ENCODE assay signal across 16 mouse cellular contexts in the genomic region with DNA sequence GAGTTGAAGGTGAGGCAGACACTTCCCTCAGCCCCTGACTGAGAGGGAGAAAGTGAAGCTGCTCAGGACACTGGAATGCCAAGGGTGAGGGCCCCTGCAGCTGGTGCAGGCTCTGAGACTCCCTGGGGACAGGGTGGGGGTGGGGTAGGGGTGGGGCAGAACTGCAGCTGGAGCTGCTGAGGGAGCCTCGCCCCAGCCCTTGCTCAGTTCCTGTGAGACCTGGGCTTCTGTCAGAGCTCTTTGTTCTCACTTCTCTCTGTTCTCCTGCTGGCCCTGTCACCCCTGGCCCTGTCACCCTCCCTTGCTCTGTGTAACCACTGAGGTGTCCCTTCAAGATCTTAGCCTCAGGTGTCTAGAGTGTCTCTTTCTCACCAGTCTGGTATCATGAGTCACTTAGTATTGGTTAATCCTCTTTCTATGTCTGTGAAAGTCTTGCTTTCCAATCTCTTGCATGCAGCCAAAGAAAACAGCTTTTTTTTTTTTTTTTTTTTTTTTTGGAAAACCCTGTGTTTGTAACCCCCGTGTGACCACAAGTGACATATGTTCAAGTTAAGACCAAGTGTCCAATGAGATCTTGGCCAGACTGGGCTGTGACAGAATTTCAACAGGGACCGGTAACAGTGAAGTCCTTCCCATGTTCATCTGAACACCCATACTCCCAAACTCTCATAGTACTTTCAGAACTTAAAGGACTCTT. TPM values are rescaled to one million over a fixed set of nuclear protein-coding genes. Genes with fewer than 3 reads are reported as not detected.
DNase-seq lines count a peak whose midpoint lies in the region; ATAC-seq and TF ChIP-seq lines count a peak whose summit lies in the region.
"Had no signal": no experiment of that assay in that cellular context is flagged by ENCODE, and none has a peak within 500 bp of the region (broad histone marks: within the 10 kb centered on the region; RNA-seq: fewer than 3 reads in every experiment).

No protein-coding gene starts in this region.

- 31% methylated on average over 3 of the region's 3 CpGs for WGBS in spleen, adult 2 months
- 46% methylated on average over 3 of the region's 3 CpGs for WGBS in stomach, embryonic 14.5 days

- H3K79me2 ChIP-seq in MEL (ENCODE audit: control insufficient read depth, insufficient read depth, low read length, poor library complexity) = no peaks in the 10 kb centered on the region

- H3K27me3 ChIP-seq in spleen, adult 2 months (ENCODE audit: control insufficient read depth, insufficient read depth, low read length) = no peaks in the 10 kb centered on the region
- peaks cover 10 to 15% of the 10 kb centered on the region in 2 experiments for H3K27me3 ChIP-seq in MEL (ENCODE audit: control insufficient read depth in 1 of 2, insufficient read depth in 2 of 2, low read length in 2 of 2)
- H3K27me3 ChIP-seq in stomach, embryonic 14.5 days (ENCODE audit: control insufficient read depth, insufficient read depth, low read length) = no peaks in the 10 kb centered on the region
- H3K27me3 ChIP-seq: lung, embryonic 15.5 days had no signal

- ATAC-seq in stomach, embryonic 14.5 days (ENCODE audit: insufficient number of reproducible peaks, insufficient read depth, low FRiP score, low read depth) = peak; percentile 53; the same call in 1 of the 2 replicates
- ATAC-seq: forebrain, embryonic 16.5 days had no signal

- H3K4me3 ChIP-seq in spleen, adult 2 months (ENCODE audit: extremely low read depth, insufficient read depth, insufficient read length) = no peak overlapping the region
- H3K4me3 ChIP-seq in MEL (ENCODE audit: control insufficient read depth in 1 of 2, insufficient read depth in 1 of 2, low read depth in 2 of 2, low read length in 2 of 2) = no peak overlapping the region
- no peak overlapping the region for H3K4me3 ChIP-seq in stomach, embryonic 14.5 days (ENCODE audit: low read depth, low read length)
- H3K4me3 ChIP-seq: lung, embryonic 15.5 days had no signal

- TF ChIP-seq RAD21 in MEL (IDR thresholded peaks at IDR 0.05; ENCODE audit: low read depth, low read length) = no peak

- H3K4me2 ChIP-seq in stomach, embryonic 14.5 days (replicated peaks; ENCODE audit: low read depth, low read length) = no peak overlapping the region
- H3K4me2 ChIP-seq: lung, embryonic 15.5 days had no signal

- TF ChIP-seq CTCF in spleen, adult 2 months (IDR thresholded peaks at IDR 0.05; ENCODE audit: extremely low read depth, insufficient read depth, insufficient read length, insufficient replicate concordance) = no peak
- TF ChIP-seq CTCF in MEL (IDR thresholded peaks at IDR 0.05 in 2 of 3, conservative IDR thresholded peaks at IDR 0.05 in 1 of 3; ENCODE audit: control insufficient read depth in 1 of 3, insufficient read depth in 1 of 3, low read depth in 2 of 3, low read length in 3 of 3, poor library complexity in 1 of 3, severe bottlenecking in 1 of 3) = no peak

- H3K36me3 ChIP-seq in spleen, adult 2 months (ENCODE audit: control insufficient read depth, insufficient read depth, low read length) = no peaks in the 10 kb centered on the region
- no peaks in the 10 kb centered on the region for H3K36me3 ChIP-seq in MEL (ENCODE audit: control insufficient read depth in 1 of 2, insufficient read depth in 2 of 2, low read length in 2 of 2)
- H3K36me3 ChIP-seq in stomach, embryonic 14.5 days (ENCODE audit: control insufficient read depth, insufficient read depth, low read length) = no peaks in the 10 kb centered on the region
- H3K36me3 ChIP-seq: lung, embryonic 15.5 days had no signal

- no peaks in the 10 kb centered on the region for H3K9me3 ChIP-seq in MEL (replicated peaks; ENCODE audit: insufficient read depth, low read length)
- H3K9me3 ChIP-seq in stomach, embryonic 14.5 days (ENCODE audit: control insufficient read depth, low read depth, low read length) = no peaks in the 10 kb centered on the region
- H3K9me3 ChIP-seq: lung, embryonic 15.5 days had no signal

- no peak for TF ChIP-seq POLR2A in spleen, adult 2 months (IDR thresholded peaks at IDR 0.05; ENCODE audit: low read depth, low read length)
- no peak for TF ChIP-seq POLR2A in MEL (IDR thresholded peaks at IDR 0.05; ENCODE audit: control insufficient read depth in 1 of 2, insufficient read depth in 1 of 2, low read depth in 1 of 2, low read length in 2 of 2, poor library complexity in 1 of 2)

- intact Hi-C loops in heart, postnatal 36 days (cut with DNase I) = no loop called here

- DNase-seq in heart, postnatal 36 days = peak; percentile 19 to 35
- DNase-seq in heart, adult 8-10 months (ENCODE audit: low spot score) = no peak
- DNase-seq in spleen, adult 2 months (ENCODE audit: low read depth in 1 of 2, low spot score in 2 of 2) = peak; percentile 17 to 30
- DNase-seq in spleen, postnatal 14 days (ENCODE audit: low spot score in 2 of 2) = no peak
- no peak for DNase-seq in MEL (ENCODE audit: low read depth, low spot score)
- no peak for DNase-seq in frontal cortex, postnatal 14 days (ENCODE audit: low spot score in 2 of 2)
- DNase-seq in neural tube, embryonic 10.5 days (ENCODE audit: extremely low spot score, low spot score) = no peak
- DNase-seq: adrenal gland, postnatal 25 days; layer of hippocampus, adult 9-11 months; left cerebral cortex, postnatal 4 days had no signal

- peaks cover 25% of the 10 kb centered on the region for H3K4me1 ChIP-seq in spleen, adult 2 months (ENCODE audit: control insufficient read depth, insufficient read depth, insufficient read length)
- H3K4me1 ChIP-seq in MEL (ENCODE audit: control insufficient read depth in 1 of 2, insufficient read depth in 2 of 2, low read length in 2 of 2) = no peaks in the 10 kb centered on the region
- no peaks in the 10 kb centered on the region for H3K4me1 ChIP-seq in stomach, embryonic 14.5 days (ENCODE audit: control insufficient read depth, insufficient read depth, low read length)
- H3K4me1 ChIP-seq: lung, embryonic 15.5 days had no signal

- 0 out of 2 replicates have a peak overlapping the region, but pooled peaks have one; percentile 26 for H3K27ac ChIP-seq in spleen, adult 2 months (ENCODE audit: insufficient read depth, low read length)
- H3K27ac ChIP-seq in MEL (ENCODE audit: control insufficient read depth, low read depth, low read length) = no peak overlapping the region
- no peak overlapping the region for H3K27ac ChIP-seq in stomach, embryonic 14.5 days (ENCODE audit: low read length)
- H3K27ac ChIP-seq: lung, embryonic 15.5 days had no signal

- no peak for TF ChIP-seq EP300 in MEL (IDR thresholded peaks at IDR 0.05; ENCODE audit: low read depth in 1 of 2, low read length in 2 of 2)

- no peak overlapping the region for H3K9ac ChIP-seq in MEL (ENCODE audit: control insufficient read depth, low read depth, low read length, poor library complexity, severe bottlenecking)
- no peak overlapping the region for H3K9ac ChIP-seq in stomach, embryonic 14.5 days (replicated peaks; ENCODE audit: low read depth, low read length)
- H3K9ac ChIP-seq: lung, embryonic 15.5 days had no signal

TF ChIP-seq in MEL, 35 proteins besides CTCF, POLR2A, EP300 and RAD21:
- TF ChIP-seq E2F4 (IDR thresholded peaks at IDR 0.05; ENCODE audit: borderline replicate concordance, low read depth, low read length) = no peak
- TF ChIP-seq MAFK (IDR thresholded peaks at IDR 0.05; ENCODE audit: borderline replicate concordance, low read depth, low read length) = no peak
- TF ChIP-seq ZNF384 (IDR thresholded peaks at IDR 0.05; ENCODE audit: low read depth, low read length) = 0 out of 2 replicates have a peak, but pooled peaks have one; percentile 7
- no peak for TF ChIP-seq RCOR1 (IDR thresholded peaks at IDR 0.05; ENCODE audit: low read depth, low read length)
- no peak for TF ChIP-seq ZMIZ1 (IDR thresholded peaks at IDR 0.05; ENCODE audit: low read depth, low read length)
- TF ChIP-seq JUND (IDR thresholded peaks at IDR 0.05; ENCODE audit: low read depth, low read length) = no peak
- TF ChIP-seq MAX (IDR thresholded peaks at IDR 0.05; ENCODE audit: low read length) = no peak
- TF ChIP-seq HCFC1 (IDR thresholded peaks at IDR 0.05; ENCODE audit: low read depth, low read length) = no peak

RNA-seq across cellular contexts. Expression of gene Wnt8b, which starts 35.8 kb away (rescaled TPM):
- total RNA-seq in heart, postnatal 36 days (2021) = not detected
- total RNA-seq in heart, adult 8-10 months (2022) = under 1 TPM in 1 of 4 experiments, not detected in 3; 0.09 TPM
- polyA plus RNA-seq in spleen, adult 2 months (2012; rRNA removed) = not detected in 2 replicates
- not detected in 2 replicates for total RNA-seq in MEL (2012; rRNA removed)
- not detected for polyA plus RNA-seq in MEL (2012; ENCODE audit: insufficient read depth in 1 of 2, insufficient read length in 2 of 2, low read depth in 1 of 2, low replicate concordance in 2 of 2, missing spikeins in 1 of 2)
- 0.21 and 0.46 TPM in 2 replicates for polyA plus RNA-seq in stomach, embryonic 14.5 days (2014; fragmentation: Nextera tagmentation; extraction: Ambion mirVana)
- total RNA-seq: gastrocnemius, postnatal 4 days; hematopoietic stem cell, adult 5-6 weeks had no signal
- polyA plus RNA-seq: lung, embryonic 15.5 days; urinary bladder, adult 2 months had no signal

RNA-seq across cellular contexts. Expression of gene Scd1, which starts 49.8 kb away (rescaled TPM):
- 10 to 100 TPM; 25.8 to 78.5 TPM for total RNA-seq in heart, postnatal 36 days (2021)
- 10 to 100 TPM; 14.9 to 24.2 (median 20.9) TPM for total RNA-seq in heart, adult 8-10 months (2022)
- 251 and 307 TPM in 2 replicates for polyA plus RNA-seq in spleen, adult 2 months (2012; rRNA removed)
- 100 and 147 TPM in 2 replicates for total RNA-seq in MEL (2012; rRNA removed)
- polyA plus RNA-seq in MEL (2012; ENCODE audit: insufficient read depth in 1 of 2, insufficient read length in 2 of 2, low read depth in 1 of 2, low replicate concordance in 2 of 2, missing spikeins in 1 of 2) = 100 to 1,000 TPM in 1 of 2 experiments, not detected in 1; 183 TPM
- 3.7 and 4.3 TPM in 2 replicates for polyA plus RNA-seq in stomach, embryonic 14.5 days (2014; fragmentation: Nextera tagmentation; extraction: Ambion mirVana)

Comparison
In these comparisons a context has a peak if more than half of its experiments do, and no peak if none do; other contexts are left out.
1. DNase-seq: peak in heart, postnatal 36 days (2 of 2) and spleen, adult 2 months (2 of 2); none in heart, adult 8-10 months (single experiment), spleen, postnatal 14 days (0 of 2), MEL (single experiment), frontal cortex, postnatal 14 days (0 of 2) and neural tube, embryonic 10.5 days (single experiment).